Mouse (Mus musculus): ENCODE measurements around the gene Ofcc1.

DNA sequence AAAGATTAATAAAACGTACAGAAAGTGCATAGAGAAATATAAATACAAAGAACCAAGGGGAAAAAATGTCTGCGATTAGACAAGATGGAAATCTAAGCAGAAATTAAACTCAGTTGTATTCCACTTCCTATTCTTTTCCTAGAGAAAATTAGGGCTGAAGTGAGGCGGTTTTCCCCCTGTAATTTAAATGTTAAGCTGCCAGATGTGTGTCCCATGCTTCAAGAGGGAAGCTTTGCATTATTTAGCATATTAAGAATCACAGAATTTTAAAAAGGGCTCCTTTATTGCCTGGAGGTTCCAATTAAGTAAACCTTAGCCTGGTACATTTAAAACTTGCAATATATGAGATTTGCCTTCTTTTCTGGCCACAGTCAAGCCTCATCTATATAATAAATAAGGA lies 205.8 kb downstream of the Ofcc1 start:
- TF ChIP-seq CTCF (conservative IDR thresholded peaks at IDR 0.05; ENCODE audit: insufficient read depth, insufficient read length, low read depth, low read length) (no peak), POLR2A (IDR thresholded peaks at IDR 0.05; ENCODE audit: low read depth, low read length) (no peak)
